Mouse (Mus musculus) lung, embryonic 15.5 days (tissue): ENCODE results near the gene Cdiptos. TPM values are rescaled to one million over a fixed set of nuclear protein-coding genes. Genes with fewer than 3 reads are reported as not detected.
A peak's percentile ranks its signal among the peaks of the same experiment; 100 is the strongest.

Experiments
- ATAC-seq: fragments of 200-750 bp; cut with Nextera tagmentation; 2 replicates; pipeline ENCODE4 v1.8.0; 2017; ENCODE audit warnings: moderate number of reproducible peaks, borderline replicate concordance; ENCODE audit not compliant: low FRiP score, low TSS enrichment; ENCODE audit errors: extremely low read depth
- H3K27ac ChIP-seq: fragments of 300-500 bp; sonication (generic); 2 replicates; pipeline ENCODE4 v1.5.1; 2015; ENCODE audit warnings: moderate library complexity, mild to moderate bottlenecking, inconsistent platforms
- H3K27me3 ChIP-seq: fragments of 300-500 bp; sonication (generic); 2 replicates; pipeline ENCODE4 v1.6.1; 2015; ENCODE audit warnings: inconsistent platforms
- H3K36me3 ChIP-seq: fragments of 300-500 bp; sonication (generic); 2 replicates; pipeline ENCODE4 v1.6.1; 2015; ENCODE audit warnings: inconsistent platforms
- H3K4me1 ChIP-seq: fragments of 300-500 bp; sonication (generic); 2 replicates; pipeline ENCODE4 v1.6.1; 2015; ENCODE audit warnings: inconsistent platforms
- H3K4me2 ChIP-seq: fragments of 300-500 bp; sonication (generic); 2 replicates; pipeline ENCODE4 v1.6.1; 2015; ENCODE audit warnings: inconsistent platforms, mild to moderate bottlenecking, moderate library complexity
- H3K4me3 ChIP-seq: fragments of 300-500 bp; sonication (generic); 2 replicates; pipeline ENCODE4 v1.5.1; 2015; ENCODE audit warnings: mild to moderate bottlenecking, inconsistent platforms
- H3K9ac ChIP-seq: fragments of 300-500 bp; sonication (generic); 2 replicates; pipeline ENCODE4 v1.6.1; 2015; ENCODE audit warnings: inconsistent platforms
- H3K9me3 ChIP-seq: fragments of 300-500 bp; sonication (generic); 2 replicates; pipeline ENCODE4 v1.6.1; 2016; ENCODE audit warnings: inconsistent platforms
- WGBS: fragments of 180-500 bp; shearing (Covaris S2); methylation state at CpG from one replicate; pipeline ENCODE4 v1.1.7; 2015; 5-methylcytosine and 5-hydroxymethylcytosine counted together
- polyA plus RNA-seq: library from polyadenylated mRNA; unstranded; fragments of >200 nt; fragmentation: Nextera tagmentation; extraction: Ambion mirVana; gene quantifications from 2 replicates; pipeline ENCODE4 v1.2.1, GENCODE M21; 2015

Cdiptos gene
- polyA plus RNA-seq, 1 experiment from 2014 or later = 2.1 TPM

- H3K4me1 ChIP-seq = peaks cover 9% of the 10 kb centered on the region; the same call in 1 of the 2 replicates
- ATAC-seq = no peak
Observed at GRCm38 (mm10) chr7:126961965-126962364, 13.9 kb downstream of the Cdiptos start.

GRCm38 (mm10) chr7:126961095-126961494 is 14.8 kb downstream of the Cdiptos start:
- Histone ChIP-seq H3K4me3 (no peak overlapping the region), H3K36me3 (no peaks in the 10 kb centered on the region), H3K4me1 (peaks cover 9% of the 10 kb centered on the region; the same call in 1 of the 2 replicates), H3K9me3 (no peaks in the 10 kb centered on the region), H3K27me3 (peaks cover 30% of the 10 kb centered on the region), H3K9ac (no peak overlapping the region), H3K4me2 (no peak overlapping the region), H3K27ac (no peak overlapping the region)
- ATAC-seq = no peak
- WGBS = 77% methylated on average over 5 of the region's 5 CpGs

More at GRCm38 (mm10) chr7:126961965-126962364, 13.9 kb downstream of the Cdiptos start:
- 86% methylated on average over 4 of the region's 4 CpGs for WGBS
- Histone ChIP-seq H3K4me3 (no peak overlapping the region), H3K4me2 (no peak overlapping the region), H3K9ac (no peak overlapping the region), H3K27ac (no peak overlapping the region), H3K9me3 (no peaks in the 10 kb centered on the region), H3K27me3 (peaks cover 30% of the 10 kb centered on the region), H3K36me3 (no peaks in the 10 kb centered on the region)

- ATAC-seq = no peak
- Histone ChIP-seq H3K4me2 (no peak overlapping the region), H3K27me3 (peaks cover 30% of the 10 kb centered on the region), H3K27ac (no peak overlapping the region), H3K4me1 (peaks cover 9% of the 10 kb centered on the region; the same call in 1 of the 2 replicates), H3K4me3 (no peak overlapping the region), H3K9me3 (no peaks in the 10 kb centered on the region), H3K36me3 (no peaks in the 10 kb centered on the region), H3K9ac (no peak overlapping the region)
- WGBS = 48% methylated on average over 9 of the region's 9 CpGs
Observed at GRCm38 (mm10) chr7:126959780-126960179, 16.1 kb downstream of the Cdiptos start.

- Histone ChIP-seq H3K4me1 (peaks cover 11% of the 10 kb centered on the region; the same call in 1 of the 2 replicates), H3K4me2 (no peak overlapping the region), H3K9me3 (no peaks in the 10 kb centered on the region), H3K27me3 (peaks cover 35% of the 10 kb centered on the region), H3K27ac (no peak overlapping the region), H3K9ac (no peak overlapping the region), H3K4me3 (no peak overlapping the region), H3K36me3 (no peaks in the 10 kb centered on the region)
- ATAC-seq = no peak
- WGBS = 57% methylated on average over 3 of the region's 3 CpGs
Observed at GRCm38 (mm10) chr7:126955125-126955524, 20.8 kb downstream of the Cdiptos start.

GRCm38 (mm10) chr7:126952646-126953045 is 23.3 kb downstream of the Cdiptos start:
- no peak overlapping the region for H3K4me2 ChIP-seq
- peaks cover 38% of the 10 kb centered on the region for H3K27me3 ChIP-seq

GRCm38 (mm10) chr7:126951741-126952140 is 24.2 kb downstream of the Cdiptos start:
- no peak for ATAC-seq

More at GRCm38 (mm10) chr7:126952646-126953045, 23.3 kb downstream of the Cdiptos start:
- no peak for ATAC-seq
- WGBS = 0% methylated on average over 6 of the region's 8 CpGs
- Histone ChIP-seq H3K9me3 (no peaks in the 10 kb centered on the region), H3K4me3 (no peak overlapping the region), H3K4me1 (peaks cover 12% of the 10 kb centered on the region), H3K36me3 (no peaks in the 10 kb centered on the region), H3K9ac (no peak overlapping the region), H3K27ac (no peak overlapping the region)

GRCm38 (mm10) chr7:126950647-126951615 is 25.0 kb downstream of the Cdiptos start:
- no peak overlapping the region for H3K27ac ChIP-seq
- H3K4me3 ChIP-seq = peak overlapping the region; percentile 37; the same call in 1 of the 2 replicates
- H3K4me1 ChIP-seq = peaks cover 12% of the 10 kb centered on the region
- peak overlapping the region; percentile 84 for H3K4me2 ChIP-seq
- no peaks in the 10 kb centered on the region for H3K9me3 ChIP-seq
- ATAC-seq = no peak
- 6% methylated on average over 26 of the region's 26 CpGs for WGBS
- peaks cover 38% of the 10 kb centered on the region for H3K27me3 ChIP-seq
- H3K36me3 ChIP-seq = no peaks in the 10 kb centered on the region
- no peak overlapping the region for H3K9ac ChIP-seq

More at GRCm38 (mm10) chr7:126951741-126952140, 24.2 kb downstream of the Cdiptos start:
- H3K9ac ChIP-seq = no peak overlapping the region
- no peak overlapping the region for H3K4me3 ChIP-seq
- no peak overlapping the region for H3K4me2 ChIP-seq
- no peaks in the 10 kb centered on the region for H3K36me3 ChIP-seq
- peaks cover 12% of the 10 kb centered on the region for H3K4me1 ChIP-seq
- H3K27me3 ChIP-seq = peaks cover 38% of the 10 kb centered on the region
- 33% methylated on average over 4 of the region's 4 CpGs for WGBS
- no peak overlapping the region for H3K27ac ChIP-seq
- no peaks in the 10 kb centered on the region for H3K9me3 ChIP-seq

GRCm38 (mm10) chr7:126949793-126950646 is 25.9 kb downstream of the Cdiptos start, which contains the start of gene Sez6l2:
Sez6l2 (plus strand) TSS chr7:126950563.
- Histone ChIP-seq H3K36me3 (no peaks in the 10 kb centered on the region), H3K4me2 (peak within 1 kb of the TSS; percentile 84), H3K27me3 (peaks cover 38% of the 10 kb centered on the region), H3K4me1 (peaks cover 12% of the 10 kb centered on the region), H3K9ac (no peak within 1 kb of the TSS), H3K4me3 (peak within 1 kb of the TSS; percentile 37), H3K9me3 (no peaks in the 10 kb centered on the region), H3K27ac (no peak within 1 kb of the TSS)
- WGBS = under 1% methylated on average over 42 of the region's 42 CpGs
- ATAC-seq = peak; percentile 86

- H3K36me3 ChIP-seq = no peaks in the 10 kb centered on the region
- peaks cover 12% of the 10 kb centered on the region for H3K4me1 ChIP-seq
- WGBS = under 1% methylated on average over 20 of the region's 21 CpGs
- peaks cover 38% of the 10 kb centered on the region for H3K27me3 ChIP-seq
- H3K4me2 ChIP-seq = peak within 1 kb of the TSS; percentile 84
- 0 out of 2 replicates have a peak, but pooled peaks have one; percentile 2 for ATAC-seq
- no peak within 1 kb of the TSS for H3K27ac ChIP-seq
- H3K9me3 ChIP-seq = no peaks in the 10 kb centered on the region
- H3K9ac ChIP-seq = no peak within 1 kb of the TSS
- peak within 1 kb of the TSS; percentile 37 for H3K4me3 ChIP-seq
Observed at GRCm38 (mm10) chr7:126949403-126949792, 26.5 kb downstream of the Cdiptos start, which contains the start of gene Asphd1. Asphd1 (minus strand) TSS chr7:126949582.

GRCm38 (mm10) chr7:126948626-126949025 is 27.3 kb downstream of the Cdiptos start:
- Histone ChIP-seq H3K36me3 (no peaks in the 10 kb centered on the region), H3K27me3 (peaks cover 38% of the 10 kb centered on the region), H3K9ac (no peak overlapping the region), H3K4me1 (peaks cover 12% of the 10 kb centered on the region), H3K9me3 (no peaks in the 10 kb centered on the region), H3K4me2 (no peak overlapping the region), H3K27ac (no peak overlapping the region), H3K4me3 (no peak overlapping the region)
- ATAC-seq = no peak
- 71% methylated on average over 10 of the region's 10 CpGs for WGBS

GRCm38 (mm10) chr7:126946530-126946929 is 29.4 kb downstream of the Cdiptos start:
- Histone ChIP-seq H3K4me2 (no peak overlapping the region), H3K36me3 (peaks cover 3% of the 10 kb centered on the region; the same call in 1 of the 2 replicates), H3K9ac (no peak overlapping the region), H3K9me3 (no peaks in the 10 kb centered on the region), H3K27me3 (peaks cover 17% of the 10 kb centered on the region), H3K4me3 (no peak overlapping the region), H3K27ac (no peak overlapping the region), H3K4me1 (peaks cover 12% of the 10 kb centered on the region)
- ATAC-seq = no peak
- WGBS = 42% methylated on average over 3 of the region's 3 CpGs
